Mouse (Mus musculus) ES-E14 (cell line): Measurements from ENCODE around the gene Klri2.

Experiments used
- HCFC1 ChIP-seq: IDR thresholded peaks from 2 replicates; pipeline ENCODE4 v1.6.1; 2012; ENCODE audit warnings: low read length, inconsistent platforms, borderline replicate concordance; ENCODE audit not compliant: insufficient read depth
- ZC3H11A ChIP-seq: IDR thresholded peaks from 2 replicates; pipeline ENCODE4 v1.6.1; 2012; ENCODE audit warnings: low read depth, mild to moderate bottlenecking, inconsistent platforms, low read length, borderline replicate concordance

- TF ChIP-seq ZC3H11A (no peak), HCFC1 (no peak)
Measured at GRCm38 (mm10) chr6:129740069-129740721, at the start of gene Klri2.
